Mouse (Mus musculus) fat pad, adult 2 months (tissue): Measurements from ENCODE around the gene Hectd3.
A peak's percentile ranks its signal among the peaks of the same experiment; 100 is the strongest.

ENCODE experiments used
- DNase-seq: peaks from one replicate; pipeline ENCODE4 v3.0.0-alpha.2; 2011; ENCODE audit warnings: low read depth, low spot score; ENCODE audit errors: extremely low read depth

Hectd3 gene

DNA sequence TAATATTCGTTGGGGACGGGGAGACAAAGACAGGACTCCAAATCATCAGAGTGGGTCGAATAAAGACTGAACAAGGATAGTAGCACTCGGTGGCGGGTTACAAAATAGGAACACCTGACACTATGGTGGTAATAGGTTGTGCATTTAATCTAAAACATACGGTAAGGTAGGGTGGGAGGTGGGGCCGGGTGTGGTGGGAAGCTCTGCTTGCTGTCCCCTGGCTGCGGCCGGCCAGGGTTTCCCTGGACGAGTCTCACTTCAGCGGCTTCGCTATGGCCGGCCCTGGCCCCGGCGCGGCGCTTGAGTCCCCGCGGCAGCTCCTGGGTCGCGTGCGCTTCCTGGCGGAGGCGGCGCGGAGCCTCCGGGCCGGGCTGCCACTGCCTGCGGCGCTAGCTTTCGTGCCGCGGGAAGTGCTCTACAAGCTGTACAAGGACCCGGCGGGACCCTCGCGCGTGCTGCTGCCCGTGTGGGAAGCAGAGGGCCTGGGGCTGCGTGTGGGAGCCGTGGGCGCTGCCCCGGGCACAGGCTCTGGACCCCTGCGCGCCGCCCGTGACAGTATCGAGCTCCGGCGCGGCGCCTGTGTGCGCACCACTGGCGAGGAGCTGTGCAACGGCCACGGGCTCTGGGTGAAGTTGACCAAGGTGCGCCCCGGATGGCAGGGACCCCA lies at the start of gene Hectd3:
TSS of gene Hectd3 (plus strand) at position 187 of the 667 bp plus-strand sequence.
- DNase-seq: no peak

DNA sequence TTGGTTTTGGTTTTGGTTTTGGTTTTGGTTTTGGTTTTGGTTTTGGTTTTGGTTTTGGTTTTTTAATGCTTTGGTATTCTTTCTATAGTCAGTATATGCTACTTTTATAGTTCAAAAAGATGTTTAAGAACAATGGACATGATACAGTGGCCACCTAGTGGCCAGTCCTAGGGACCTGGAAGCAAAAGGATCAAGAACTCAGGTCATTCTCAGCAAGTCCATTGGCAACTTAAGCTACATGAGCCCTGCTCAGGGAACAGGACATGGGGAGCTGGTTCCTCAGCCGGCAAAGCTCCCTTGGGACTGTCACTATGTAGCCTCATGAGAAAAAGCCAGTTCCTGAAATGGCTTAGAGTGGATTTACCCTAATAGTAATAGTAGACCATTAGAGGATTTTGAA lies 43.5 kb upstream of the Hectd3 start:
- no peak for DNase-seq

DNA sequence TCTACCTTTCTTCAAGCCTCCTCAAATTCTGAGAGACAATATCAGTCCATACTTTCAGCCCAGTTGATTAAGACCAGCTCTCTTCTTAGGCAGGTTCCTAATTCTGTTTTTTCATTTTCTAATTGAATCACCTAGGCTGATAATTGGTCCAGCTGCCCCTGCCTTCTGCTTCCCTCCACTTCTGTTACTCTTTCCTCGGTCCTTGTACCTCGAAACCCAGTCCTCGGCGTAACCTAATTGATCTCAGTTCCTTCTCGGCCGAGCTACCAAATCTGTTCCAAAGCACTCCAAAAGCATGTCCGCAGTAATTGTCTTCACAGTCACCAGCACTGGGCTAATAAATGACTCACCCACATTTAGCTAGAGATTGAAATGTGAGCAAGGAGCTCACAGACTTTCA lies 40.2 kb upstream of the Hectd3 start:
- DNase-seq: no peak

DNA sequence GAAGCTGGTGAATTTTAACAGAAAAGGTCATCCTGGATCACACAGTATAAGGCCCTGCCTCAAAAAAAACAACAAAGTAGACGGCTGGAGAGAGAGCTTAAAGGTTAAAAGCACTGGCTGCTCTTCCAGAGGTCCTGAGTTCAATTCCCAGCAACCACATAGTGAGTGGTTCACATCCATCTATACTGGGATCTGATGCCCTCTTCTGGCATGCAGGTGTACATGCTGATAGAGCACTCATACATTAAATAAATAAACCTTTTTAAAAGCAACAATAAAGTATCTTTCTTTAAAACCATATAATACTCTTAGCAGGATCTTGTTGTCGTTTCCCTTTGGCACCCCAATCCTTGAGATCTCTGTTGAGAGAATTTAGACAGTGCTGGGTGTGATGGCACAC lies 18.6 kb upstream of the Hectd3 start:
- DNase-seq: no peak

DNA sequence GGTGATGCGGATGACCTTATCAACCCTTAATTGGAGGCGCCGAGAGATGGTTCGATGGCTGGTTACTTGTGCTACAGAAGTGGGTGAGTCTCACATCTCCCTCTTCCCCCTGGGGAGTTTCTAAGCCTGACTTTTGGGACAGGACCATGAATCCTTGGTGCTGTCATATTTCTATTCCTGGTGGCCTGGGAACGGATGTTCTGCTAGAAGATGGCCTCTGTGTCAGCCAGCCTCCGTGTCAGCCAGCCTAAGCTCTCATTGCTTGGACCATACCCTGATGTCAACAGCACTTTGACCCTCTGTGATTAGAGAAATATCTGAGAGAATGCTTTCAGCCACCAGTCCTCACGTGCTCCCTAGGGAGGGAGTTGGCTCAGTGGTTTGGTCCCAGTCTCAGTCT lies 9.4 kb upstream of the Hectd3 start:
- DNase-seq: no peak

DNA sequence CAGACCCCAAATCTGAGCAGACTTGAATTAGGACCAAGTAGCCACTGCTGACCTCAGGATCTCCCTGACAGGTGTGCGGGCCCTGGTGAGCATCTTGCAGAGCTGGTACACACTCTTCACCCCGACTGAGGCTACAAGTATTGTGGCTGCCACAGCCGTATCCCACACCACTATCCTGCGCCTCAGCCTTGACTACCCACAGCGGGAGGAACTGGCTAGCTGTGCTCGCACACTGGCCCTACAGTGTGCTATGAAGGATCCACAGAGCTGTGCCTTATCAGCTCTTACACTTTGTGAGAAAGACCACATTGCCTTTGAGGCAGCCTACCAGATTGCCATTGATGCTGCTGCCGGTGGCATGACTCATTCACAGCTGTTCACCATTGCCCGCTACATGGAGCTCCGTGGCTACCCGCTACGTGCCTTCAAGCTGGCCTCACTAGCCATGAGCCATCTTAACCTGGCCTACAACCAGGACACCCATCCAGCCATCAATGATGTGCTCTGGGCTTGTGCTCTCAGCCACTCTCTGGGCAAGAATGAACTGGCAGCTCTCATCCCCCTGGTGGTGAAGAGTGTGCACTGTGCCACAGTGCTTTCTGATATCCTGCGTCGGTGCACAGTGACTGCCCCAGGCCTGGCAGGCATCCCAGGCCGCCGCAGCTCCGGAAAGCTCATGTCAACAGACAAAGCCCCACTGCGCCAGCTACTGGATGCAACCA lies 8.6 kb upstream of the Hectd3 start:
- DNase-seq: no peak

DNA sequence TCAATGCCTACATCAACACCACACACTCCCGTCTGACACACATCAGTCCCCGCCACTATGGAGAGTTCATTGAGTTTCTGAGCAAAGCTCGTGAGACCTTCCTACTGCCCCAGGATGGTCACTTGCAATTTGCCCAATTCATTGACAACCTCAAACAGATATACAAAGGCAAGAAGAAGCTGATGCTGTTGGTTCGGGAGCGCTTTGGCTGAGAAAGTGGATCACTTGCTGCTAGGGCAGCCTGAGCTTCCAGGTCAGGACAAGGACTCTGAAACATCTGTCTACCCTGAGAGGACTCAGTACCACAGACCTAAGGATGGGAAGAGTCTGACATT lies 8.0 kb upstream of the Hectd3 start:
- DNase-seq: no peak

DNA sequence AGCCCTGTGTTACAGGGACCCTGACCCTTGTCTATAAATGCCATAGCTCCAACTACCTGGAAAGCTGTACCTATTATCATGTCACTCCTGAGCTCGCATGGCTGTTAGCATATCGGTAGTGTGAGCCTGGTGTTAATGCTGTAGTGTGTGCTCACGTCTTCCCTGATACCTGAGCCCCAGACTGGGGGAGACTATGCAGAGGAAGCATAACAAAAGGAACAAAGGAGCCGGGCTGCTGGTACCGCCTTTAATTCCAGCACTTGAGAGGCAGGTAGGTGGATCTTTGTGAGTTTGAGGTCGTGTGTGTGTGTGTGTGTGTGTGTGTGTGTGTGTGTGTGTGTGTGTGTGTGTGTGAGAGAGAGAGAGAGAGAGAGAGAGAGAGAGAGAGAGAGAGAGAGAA lies 5.4 kb upstream of the Hectd3 start:
- no peak for DNase-seq

DNA sequence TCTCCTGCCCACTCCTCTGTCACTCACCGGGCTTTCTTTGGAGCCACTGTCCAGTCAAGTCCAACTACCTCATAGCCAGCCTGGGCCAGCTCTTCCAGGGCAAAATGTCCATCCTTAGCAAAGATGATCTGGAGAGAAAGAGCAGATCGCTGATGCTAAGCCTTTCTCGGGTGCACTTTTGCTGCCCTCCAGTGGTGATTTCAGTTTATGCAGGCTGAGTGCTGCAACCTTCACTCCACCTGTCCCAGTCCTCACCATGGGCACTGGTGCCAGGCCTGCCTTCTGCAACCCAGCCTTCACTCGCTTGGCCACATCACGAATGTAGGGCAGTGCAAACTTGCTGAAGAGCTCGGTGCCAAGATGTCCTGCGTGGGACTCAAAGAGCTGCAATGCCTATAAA lies 3.8 kb upstream of the Hectd3 start:
- DNase-seq: peak; percentile 49

DNA sequence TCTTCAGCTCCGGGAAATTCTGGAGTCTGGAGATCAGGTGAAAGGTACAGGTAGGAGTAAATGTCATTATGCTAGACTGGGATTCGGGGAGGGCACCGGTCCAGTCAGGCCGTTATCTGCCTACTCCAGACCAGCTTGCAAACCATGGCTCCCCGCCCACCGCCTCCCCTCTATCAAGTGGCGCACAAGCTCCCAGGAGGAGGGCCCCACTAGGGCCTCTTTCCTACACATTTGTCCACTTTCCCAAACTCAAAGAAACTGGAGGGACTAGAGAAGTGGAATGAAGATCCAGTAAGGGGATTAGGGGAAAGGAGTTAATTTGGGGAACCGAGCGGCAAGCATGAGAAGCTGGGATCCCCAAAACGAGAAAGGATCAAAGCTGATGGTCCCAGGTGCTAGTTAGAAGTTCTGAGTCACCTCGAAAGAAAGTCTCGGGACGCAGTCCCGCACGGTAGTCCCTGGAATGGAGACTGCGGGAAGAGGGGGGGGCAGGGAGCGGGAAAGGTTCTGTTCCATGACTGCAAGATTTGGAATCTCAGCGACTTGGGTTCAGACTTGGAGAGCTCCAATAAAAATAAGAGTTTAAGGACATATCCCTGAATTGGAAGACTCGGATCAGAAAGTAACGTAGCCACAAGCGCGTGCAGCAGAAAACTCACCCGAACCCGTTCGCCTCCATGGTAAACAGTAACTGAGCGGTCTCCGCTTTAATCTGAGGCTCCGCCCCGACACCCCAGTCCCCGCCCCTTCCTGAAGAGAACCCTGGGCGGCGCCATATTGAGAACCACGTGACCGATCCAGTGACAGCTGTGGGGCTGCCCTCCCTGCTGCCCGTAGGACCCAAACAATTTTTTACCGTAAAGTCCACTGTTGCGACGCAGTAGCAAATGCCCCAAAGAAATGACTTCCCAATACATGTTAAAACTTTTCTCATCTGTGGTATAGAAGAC lies 1.2 kb upstream of the Hectd3 start, which contains the start of gene Urod:
TSS of gene Urod (minus strand) at position 742 of the 950 bp plus-strand sequence.
- DNase-seq: no peak

DNA sequence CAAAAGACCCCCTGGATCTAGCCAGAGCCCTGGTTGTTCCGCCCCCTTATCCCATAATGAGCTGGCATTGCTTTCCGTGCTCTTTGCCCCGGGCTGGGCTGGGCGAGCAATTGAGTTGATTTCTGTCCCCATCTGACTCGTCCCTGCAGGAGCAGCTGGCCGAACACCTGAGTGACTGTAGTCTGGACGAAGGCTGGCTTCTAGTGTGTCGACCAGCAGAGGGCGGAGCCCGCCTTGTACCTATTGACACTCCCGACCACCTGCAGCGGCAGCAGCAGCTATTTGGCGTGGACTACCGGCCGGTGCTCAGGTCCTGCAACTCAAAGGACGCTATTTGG lies 650 bp downstream of the Hectd3 start:
- DNase-seq: no peak

DNA sequence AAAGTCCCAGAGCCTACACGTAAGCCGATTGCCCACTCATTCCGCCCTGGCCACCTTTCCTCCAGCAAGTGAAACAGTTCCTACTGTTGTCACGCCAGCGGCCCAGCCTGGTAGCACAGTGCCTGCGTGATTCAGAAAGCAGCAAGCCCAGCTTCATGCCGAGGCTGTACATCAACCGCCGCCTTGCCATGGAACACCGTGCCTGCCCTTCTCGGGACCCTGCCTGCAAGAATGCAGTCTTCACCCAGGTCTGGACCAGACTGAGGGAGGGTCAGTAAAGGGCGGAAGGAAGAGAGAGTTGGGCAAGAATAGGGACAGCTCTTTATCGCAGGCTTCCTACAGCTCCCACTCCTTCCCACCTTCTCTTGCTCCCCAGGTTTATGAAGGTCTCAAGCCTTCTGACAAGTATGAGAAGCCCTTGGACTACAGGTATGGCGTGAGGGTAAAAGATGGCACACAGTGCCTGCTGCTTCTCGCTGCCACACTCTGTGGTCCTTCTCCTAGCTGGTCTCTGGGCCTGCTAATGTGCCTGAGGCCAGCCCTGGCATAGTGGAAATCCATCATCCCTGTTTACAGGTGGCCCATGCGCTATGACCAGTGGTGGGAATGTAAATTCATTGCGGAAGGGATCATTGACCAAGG lies 4.5 kb downstream of the Hectd3 start:
- DNase-seq: no peak

DNA sequence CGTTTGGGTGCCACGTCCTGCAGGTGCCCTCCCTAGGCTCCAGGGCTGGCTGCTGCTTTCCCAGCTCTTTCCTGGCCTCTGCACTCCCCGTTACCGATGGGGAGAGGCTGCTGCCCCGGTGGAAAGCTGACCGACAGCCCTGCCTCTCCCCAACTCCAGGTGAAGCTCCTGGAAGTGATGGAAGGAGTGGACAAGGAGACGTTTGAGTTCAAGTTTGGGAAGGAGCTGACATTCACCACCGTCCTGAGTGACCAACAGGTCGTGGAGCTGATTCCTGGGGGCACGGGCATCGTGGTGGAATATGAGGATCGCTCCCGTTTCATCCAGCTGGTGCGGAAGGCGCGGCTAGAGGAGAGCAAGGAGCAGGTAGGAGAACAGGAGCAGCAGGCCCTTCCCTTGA lies 6.8 kb downstream of the Hectd3 start:
- no peak for DNase-seq

DNA sequence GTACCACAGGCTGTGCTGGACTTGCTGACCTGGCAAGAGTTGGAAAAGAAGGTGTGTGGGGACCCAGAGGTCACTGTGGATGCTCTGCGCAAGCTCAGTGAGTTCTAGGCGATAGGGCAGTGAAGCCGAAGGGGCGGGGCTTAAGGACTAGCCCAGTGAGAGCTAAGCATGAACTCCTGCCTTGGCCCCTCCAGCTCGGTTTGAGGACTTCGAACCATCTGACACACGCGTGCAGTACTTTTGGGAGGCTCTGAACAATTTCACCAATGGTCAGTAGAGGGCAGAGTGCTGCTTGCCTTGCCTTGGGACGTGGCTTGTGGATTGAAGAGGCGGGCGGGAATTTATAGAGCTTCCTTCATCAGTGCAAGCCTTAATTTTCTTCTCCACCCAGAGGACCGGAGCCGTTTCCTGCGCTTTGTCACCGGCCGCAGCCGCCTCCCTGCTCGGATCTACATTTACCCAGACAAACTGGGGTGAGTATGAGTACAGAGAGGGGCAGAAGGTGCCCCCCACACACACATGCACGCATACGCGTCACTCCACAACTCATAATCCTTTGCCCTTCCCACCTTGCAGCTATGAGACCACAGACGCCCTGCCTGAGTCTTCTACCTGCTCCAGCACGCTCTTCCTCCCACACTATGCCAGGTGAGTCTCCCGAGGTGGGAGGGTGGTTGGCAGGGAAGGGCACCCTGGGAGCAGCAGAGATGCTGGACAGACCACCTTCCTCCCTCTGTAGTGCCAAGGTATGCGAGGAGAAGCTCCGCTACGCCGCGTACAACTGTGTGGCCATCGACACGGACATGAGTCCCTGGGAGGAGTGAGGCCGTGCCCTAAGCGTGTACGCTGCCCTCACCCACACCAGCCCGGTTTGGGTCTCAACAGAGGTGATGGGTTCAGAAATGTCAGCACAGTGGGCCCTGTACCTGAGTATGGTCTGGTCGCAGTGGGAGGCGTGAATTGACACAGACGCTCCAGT lies 7.7 kb downstream of the Hectd3 start:
- DNase-seq: no peak

DNA sequence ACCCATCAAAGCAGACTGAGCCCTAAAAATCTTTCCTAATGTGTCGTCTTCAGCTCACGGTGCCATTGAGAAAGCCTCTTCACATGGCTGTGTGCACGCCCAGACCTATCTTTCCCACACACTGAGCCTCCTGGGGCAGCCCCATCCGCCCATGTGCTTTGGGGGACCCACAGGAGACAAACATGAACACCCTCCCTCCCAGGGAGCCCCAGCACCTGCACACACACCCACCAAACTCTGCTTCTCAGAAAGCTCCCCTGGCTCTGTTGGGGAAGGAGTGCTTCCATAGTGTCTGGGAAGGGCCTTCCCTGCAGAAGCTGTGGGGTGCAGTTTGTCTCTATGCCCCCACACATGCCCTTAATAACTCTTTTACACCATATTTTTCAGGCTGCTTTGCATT lies 9.5 kb downstream of the Hectd3 start:
- DNase-seq: no peak

DNA sequence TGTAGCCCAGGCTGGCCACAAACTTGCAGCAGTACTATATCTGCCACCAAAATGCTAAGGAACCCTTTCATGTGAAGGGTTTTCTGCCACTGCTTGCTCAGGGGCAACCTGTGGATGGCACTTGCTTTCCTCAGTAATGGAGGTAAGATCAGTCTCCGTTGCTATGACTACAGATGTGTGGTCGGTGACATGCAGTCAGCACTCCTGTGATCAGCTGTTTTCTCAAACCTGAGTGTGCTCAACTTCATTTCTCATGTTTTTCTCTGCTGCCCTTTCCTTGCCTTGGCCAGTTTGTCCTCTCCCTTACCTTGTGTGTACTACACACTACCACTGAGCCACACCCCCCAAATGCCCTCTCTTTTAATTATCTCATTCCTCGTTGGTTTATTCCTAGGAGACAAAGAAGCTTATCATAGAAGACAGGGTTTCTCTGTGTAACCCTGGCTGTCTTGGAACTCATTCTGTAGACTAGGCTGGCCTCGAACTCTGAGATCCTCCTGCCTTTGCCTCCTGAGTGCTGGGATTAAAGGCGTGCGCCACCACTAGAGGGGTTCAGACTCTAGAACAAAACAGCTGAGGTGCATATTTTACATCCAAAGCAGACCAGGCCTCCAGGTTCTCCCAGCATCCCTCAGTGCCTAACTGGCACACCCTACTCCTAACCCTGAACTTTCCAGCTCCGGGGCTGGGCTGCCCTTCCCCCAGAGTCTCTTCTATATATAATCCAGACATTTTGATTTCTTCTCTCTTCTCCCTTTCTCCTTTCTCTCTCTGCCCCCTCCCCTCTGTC lies 10.7 kb downstream of the Hectd3 start:
- DNase-seq: no peak

DNA sequence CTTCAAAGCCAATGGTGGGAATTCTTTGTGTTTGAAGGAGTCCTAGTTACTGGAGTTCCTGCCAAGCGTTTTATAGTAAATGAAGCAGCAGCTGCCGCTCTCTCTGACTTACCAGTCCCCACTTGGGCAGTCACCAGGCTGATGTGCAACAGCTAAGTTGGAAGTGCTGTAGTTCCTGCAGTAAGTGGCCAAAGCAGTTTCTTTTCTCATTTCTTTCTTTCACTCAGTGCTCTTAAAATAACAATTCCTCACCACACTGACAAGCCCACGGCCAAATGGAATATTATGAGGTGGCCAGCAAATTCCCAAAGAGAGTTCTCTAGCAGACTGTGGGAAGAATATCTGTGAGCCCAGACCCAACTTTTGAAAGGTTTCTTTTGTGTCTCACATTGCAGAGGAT lies 11.9 kb downstream of the Hectd3 start:
- no peak for DNase-seq

DNA sequence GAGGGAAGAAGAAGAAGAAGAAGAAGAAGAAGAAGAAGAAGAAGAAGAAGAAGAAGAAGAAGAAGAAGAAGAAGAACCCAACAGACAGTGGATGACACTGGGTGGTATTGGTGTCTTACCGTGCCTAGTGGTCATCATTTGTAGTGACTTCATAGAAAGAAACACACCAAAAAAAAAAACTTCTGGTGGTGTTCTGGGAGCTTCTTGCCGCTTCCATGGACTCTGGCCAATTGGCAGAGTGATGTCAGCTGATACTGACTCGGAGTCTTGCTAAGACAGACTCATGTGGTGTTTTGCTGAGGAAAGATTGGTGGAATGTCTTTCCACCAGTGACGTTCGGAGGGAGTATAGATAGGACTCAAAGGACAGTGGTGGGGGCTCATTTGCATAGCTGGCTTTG lies 15.1 kb downstream of the Hectd3 start:
- DNase-seq: no peak

DNA sequence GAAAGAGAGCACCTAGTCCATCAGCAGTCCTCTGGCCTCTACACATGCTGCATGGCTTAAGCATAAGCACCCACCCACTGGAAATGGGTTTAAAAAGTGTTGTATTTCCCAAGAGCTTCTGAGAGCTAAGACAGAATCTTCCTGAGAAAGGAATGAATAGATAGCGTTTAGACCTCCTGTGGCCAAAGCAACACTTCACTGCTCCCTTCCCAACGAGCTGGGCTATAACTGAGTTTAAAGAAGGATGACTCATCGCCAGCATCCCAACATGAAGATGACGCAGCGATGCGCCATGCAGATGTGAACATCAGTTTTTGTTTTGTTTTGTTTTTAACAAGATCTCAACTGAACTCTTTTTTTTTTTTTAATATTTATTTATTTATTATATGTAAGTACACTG lies 18.5 kb downstream of the Hectd3 start:
- DNase-seq: no peak
